Mouse (Mus musculus) v-Abl transformed pro-B cells (cell line): ENCODE measurements around the gene Kcnq4.

Experiments used
- in situ Hi-C, 2 experiments: fragments of 400-800 bp; cut with MboI; formaldehyde crosslinking; loops; one replicate each; pipeline ENCODE4 v1.15.1; 2025; ENCODE audit not compliant: unreplicated experiment in 2 of 2

Kcnq4 gene

GRCm38 (mm10) chr4:120675640-120676039 is 72.8 kb downstream of the Kcnq4 start:
- in situ Hi-C loops = loop anchor here in 1 of 2 experiments (25.0 kb wide), 1 partner anchor 362 kb away; the partner anchor contains the start of gene Col9a2

- in situ Hi-C loops = loop anchor here in 1 of 2 experiments (25.0 kb wide), 1 partner anchor 362 kb away; the partner anchor contains the start of gene Col9a2
Observed at GRCm38 (mm10) chr4:120674775-120675451, 73.5 kb downstream of the Kcnq4 start.

GRCm38 (mm10) chr4:120673606-120674005 is 74.8 kb downstream of the Kcnq4 start:
- in situ Hi-C loops = no loop called here

- in situ Hi-C loops = no loop called here
Observed at GRCm38 (mm10) chr4:120671046-120671445, 77.4 kb downstream of the Kcnq4 start.

DNA sequence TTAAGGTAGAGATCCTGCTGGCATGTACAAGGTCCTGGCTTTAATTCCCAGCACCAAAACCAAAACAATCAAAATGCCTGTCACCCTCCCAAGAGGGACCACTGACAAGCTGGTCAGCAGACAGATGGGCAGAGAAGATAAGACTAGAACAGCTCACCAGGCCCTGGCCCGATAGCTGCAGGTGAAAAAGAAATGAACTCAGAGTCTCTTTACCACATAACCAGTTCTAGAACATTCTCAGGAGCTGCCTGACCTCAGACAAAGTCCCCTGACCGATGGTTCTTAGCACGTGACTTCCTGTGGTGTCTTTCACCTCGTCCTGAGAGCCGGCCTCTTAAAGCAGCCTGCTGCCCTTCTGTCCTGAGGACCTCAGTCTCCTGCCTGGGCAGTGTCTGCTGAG is 78.8 kb downstream of the Kcnq4 start:
- in situ Hi-C loops = no loop called here

GRCm38 (mm10) chr4:120668551-120668950 is 79.9 kb downstream of the Kcnq4 start:
- in situ Hi-C loops = no loop called here

- in situ Hi-C loops = no loop called here
Observed at GRCm38 (mm10) chr4:120667555-120667954, 80.9 kb downstream of the Kcnq4 start.

DNA sequence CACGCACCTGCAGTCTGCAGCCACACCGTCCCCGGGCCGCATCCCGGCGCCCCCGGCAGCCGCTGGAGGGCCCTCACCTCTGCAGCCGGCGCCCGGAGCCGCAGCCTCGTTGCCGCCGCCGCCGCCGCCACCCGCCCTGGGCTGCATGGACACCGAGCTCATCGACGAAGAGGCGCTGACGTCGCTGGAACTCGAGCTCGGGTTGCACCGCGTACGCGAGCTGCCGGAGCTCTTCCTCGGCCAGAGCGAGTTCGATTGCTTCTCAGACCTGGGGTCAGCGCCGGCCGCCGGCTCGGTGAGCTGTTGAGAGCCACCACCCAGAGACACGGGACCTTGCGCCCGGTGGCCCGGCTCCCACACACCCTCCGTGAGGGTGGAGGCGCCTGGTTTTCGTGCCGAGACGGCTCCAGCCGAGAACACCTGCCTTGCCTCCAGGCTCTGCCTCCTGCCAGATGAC is 81.3 kb downstream of the Kcnq4 start:
- in situ Hi-C loops = no loop called here

DNA sequence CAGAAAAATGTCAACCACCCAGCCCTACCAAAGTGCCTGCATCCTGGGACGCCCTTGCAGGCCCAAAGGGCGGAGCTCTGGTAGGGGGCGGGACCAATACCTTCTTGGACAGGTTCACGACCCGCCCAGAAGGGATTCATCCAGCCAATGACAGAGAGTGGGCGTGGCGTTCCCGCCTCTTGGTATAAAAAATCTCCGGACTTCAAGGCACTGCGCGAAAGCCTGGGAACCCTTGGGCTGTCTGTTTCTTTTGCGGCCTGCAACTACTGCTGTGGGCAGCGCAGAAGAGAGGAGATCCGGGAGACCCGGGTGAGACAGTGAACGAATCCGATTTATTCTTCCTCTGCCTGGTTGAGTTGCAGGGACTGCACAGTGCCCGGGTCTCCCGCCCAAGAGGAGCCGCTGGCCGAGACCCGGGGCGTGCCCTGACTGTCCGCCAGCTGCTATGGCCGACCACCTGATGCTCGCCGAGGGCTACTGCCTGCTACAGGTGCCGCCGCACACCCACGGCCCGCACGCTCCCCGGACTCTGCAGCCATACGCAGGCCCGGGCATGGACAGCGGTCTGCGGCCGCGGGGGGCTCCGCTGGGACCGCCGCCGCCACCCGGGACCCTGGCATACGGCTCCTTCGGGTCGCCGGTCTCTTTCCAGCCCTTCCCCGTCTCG is 81.9 kb downstream of the Kcnq4 start, which contains the start of gene Cited4:
Gene Cited4, plus strand, starts transcription at position 215 of the 667 bp plus-strand sequence.
- in situ Hi-C loops = no loop called here

- in situ Hi-C loops = no loop called here
Observed at GRCm38 (mm10) chr4:120665782-120666181, 82.6 kb downstream of the Kcnq4 start.

GRCm38 (mm10) chr4:120665144-120665700 is 83.2 kb downstream of the Kcnq4 start:
- in situ Hi-C loops = no loop called here

- in situ Hi-C loops = no loop called here
Observed at GRCm38 (mm10) chr4:120664601-120665000, 83.8 kb downstream of the Kcnq4 start.

- in situ Hi-C loops = no loop called here
Observed at GRCm38 (mm10) chr4:120660485-120660884, 87.9 kb downstream of the Kcnq4 start.

DNA sequence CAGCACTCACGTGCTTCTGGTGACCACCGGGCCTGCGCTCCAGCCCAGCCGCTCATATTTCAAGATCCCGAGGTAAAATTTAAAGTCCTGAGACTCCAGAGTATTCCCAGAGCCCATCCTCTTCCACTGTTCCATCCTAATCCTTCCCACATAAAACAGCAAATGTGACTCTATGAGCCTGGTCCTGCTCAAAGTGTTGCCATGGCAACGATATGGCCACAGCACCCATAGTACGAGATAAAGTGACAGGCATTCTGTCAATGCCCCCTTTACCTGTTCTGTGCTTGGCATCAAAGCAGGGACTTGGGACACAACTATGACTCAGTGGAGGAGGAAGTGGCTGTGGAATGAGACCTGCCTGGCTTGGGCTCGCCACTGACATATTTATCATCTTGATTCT is 92.5 kb downstream of the Kcnq4 start:
- in situ Hi-C loops = no loop called here

DNA sequence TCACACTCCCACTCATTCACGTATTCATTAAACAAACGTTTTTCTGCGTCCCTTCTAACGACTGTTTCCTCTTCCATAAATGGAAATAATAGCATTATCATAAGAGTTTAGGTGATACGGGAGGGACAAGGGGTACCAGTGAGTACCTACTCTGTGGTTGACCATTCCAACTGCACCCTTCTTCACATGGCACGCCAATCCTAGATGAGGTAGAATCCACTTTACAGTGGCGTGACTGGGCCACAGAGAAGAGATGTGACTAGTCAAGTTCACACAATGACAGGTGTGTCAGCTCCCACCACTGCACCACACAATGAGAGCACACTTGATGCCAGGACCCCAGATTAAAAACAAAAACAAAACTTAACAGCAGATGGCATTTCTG is 98.2 kb downstream of the Kcnq4 start:
- in situ Hi-C loops = no loop called here

DNA sequence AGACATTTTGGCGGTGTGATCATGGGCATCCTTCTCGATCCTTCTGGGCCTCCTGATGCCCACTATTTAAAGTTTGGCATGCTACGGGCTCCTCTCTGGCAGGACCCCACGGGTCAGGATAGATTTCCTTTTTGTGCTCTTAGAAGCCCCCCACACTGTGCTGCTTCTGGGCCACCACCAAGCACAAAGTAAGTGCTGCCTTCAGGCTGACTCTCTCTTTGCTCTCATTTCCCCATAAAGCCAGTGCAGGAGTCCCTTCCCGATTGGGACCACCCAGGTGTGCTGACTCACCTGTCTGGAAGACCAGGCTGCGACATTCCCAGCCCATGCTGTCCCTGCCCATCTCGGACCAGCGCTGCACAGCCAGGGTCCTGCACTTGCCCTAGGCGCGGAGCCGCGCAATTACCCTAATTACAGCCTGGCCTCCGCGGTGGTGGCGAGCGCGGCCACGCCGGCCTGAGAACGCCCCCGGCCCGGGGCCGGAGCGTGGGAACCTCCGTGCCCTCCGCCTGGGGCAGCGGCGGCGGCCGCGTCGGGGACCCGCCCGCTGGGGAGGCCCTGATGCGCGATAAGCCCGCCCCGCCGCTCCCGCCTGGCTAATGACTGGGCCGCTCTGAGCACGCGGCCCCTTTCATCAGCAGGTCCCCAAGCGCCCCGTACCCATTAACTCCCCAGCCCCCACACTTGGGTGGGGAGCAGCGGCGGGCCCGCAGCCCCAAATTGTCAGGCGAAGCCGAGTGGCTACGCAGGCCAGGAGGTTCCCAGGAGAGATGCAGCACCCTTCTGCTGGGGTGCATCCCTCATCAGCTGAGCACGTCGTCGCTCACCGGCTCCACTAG is 98.8 kb downstream of the Kcnq4 start:
- in situ Hi-C loops = loop anchor here in 1 of 2 experiments (25.0 kb wide), 1 partner anchor 1388 kb away; no protein-coding TSS in a partner anchor
